Mouse (Mus musculus): Measurements from ENCODE around the gene Fcgrt. TPM values are rescaled to one million over a fixed set of nuclear protein-coding genes. Genes with fewer than 3 reads are reported as not detected.
"Not testable (repeated sequence)": the region's sequence is repeated elsewhere in the genome, so short reads cannot be mapped to it uniquely, and the experiment has no call there.

Gene Fcgrt
- polyA plus RNA-seq, 1 experiment: not detected

DNA sequence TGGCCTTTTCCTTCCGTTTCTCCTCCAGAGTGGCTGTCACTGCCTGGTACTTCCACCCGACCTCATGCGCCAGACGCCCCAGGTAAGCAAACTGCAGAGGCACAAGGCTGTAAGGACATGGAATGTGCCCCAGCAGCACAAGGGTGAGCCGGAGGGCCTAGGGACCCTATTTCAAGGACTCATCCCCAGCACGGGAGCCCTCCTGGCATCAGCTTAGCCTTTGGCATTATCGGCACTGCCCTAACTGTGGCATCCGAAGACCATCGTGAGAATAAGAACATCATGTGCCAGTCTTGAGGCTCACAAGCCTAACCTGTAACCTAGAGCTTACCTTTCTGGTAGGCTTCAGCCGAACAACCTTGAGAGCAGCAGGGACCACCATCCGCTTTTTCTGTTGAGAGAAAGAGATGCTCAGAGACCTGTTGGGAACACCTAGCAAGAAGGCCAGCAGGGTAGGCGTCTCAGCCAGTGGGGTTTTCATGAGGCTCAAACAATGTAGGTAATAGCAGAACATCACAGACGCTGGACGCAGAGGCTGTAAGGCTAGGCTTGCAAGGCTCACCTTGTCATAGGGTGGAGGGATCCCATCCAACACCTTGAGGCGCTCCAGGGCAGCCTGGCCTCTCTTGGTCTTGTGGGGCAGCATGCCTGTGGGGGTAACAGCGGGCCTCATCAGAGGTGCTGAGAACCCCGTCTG lies 22.6 kb upstream of the Fcgrt start:
- TF ChIP-seq CTCF (IDR thresholded peaks at IDR 0.05; ENCODE audit: insufficient read depth, low read depth, low read length): no peak
- TF ChIP-seq POLR2A (IDR thresholded peaks at IDR 0.05; ENCODE audit: insufficient read depth, low read depth, low read length): no peak
- WGBS: 76% methylated on average over 17 of the region's 17 CpGs
- Histone ChIP-seq H3K27ac (ENCODE audit: insufficient read depth, low read depth, low read length) (no peak overlapping the region), H3K4me1 (ENCODE audit: control insufficient read depth, insufficient read depth, low read length) (peaks cover 29% of the 10 kb centered on the region), H3K4me3 (ENCODE audit: insufficient read depth, low read depth, low read length) (no peak overlapping the region)

- not testable (repeated sequence) for H3K27ac ChIP-seq (ENCODE audit: insufficient read depth, low read depth, low read length); H3K4me3 ChIP-seq (ENCODE audit: insufficient read depth, low read depth, low read length)
- 65% methylated on average over 5 of the region's 5 CpGs for WGBS
- H3K4me1 ChIP-seq (ENCODE audit: control insufficient read depth, insufficient read depth, low read length): peaks cover 29% of the 10 kb centered on the region
These were observed 22.0 kb upstream of the Fcgrt start for GRCm38 (mm10) chr7:45125649-45126048.

- no peak overlapping the region for H3K4me3 ChIP-seq (ENCODE audit: insufficient read depth, low read depth, low read length)
- no peak for TF ChIP-seq POLR2A (IDR thresholded peaks at IDR 0.05; ENCODE audit: insufficient read depth, low read depth, low read length)
- TF ChIP-seq CTCF (IDR thresholded peaks at IDR 0.05; ENCODE audit: insufficient read depth, low read depth, low read length): no peak
- peaks cover 29% of the 10 kb centered on the region for H3K4me1 ChIP-seq (ENCODE audit: control insufficient read depth, insufficient read depth, low read length)
- 39% methylated on average over 7 of the region's 7 CpGs for WGBS
- no peak overlapping the region for H3K27ac ChIP-seq (ENCODE audit: insufficient read depth, low read depth, low read length)
These were observed 21.5 kb upstream of the Fcgrt start for GRCm38 (mm10) chr7:45125144-45125600.

GRCm38 (mm10) chr7:45124224-45125143 lies 20.8 kb upstream of the Fcgrt start, which contains the start of gene Rps11:
Rps11 (minus strand) TSS chr7:45124439.
- 1% methylated on average over 59 of the region's 59 CpGs for WGBS
- TF ChIP-seq POLR2A (IDR thresholded peaks at IDR 0.05; ENCODE audit: insufficient read depth, low read depth, low read length) (peak; percentile 75), CTCF (IDR thresholded peaks at IDR 0.05; ENCODE audit: insufficient read depth, low read depth, low read length) (no peak)
- Histone ChIP-seq H3K4me1 (ENCODE audit: control insufficient read depth, insufficient read depth, low read length) (peaks cover 27% of the 10 kb centered on the region), H3K27ac (ENCODE audit: insufficient read depth, low read depth, low read length) (peak within 1 kb of the TSS; percentile 63), H3K4me3 (ENCODE audit: insufficient read depth, low read depth, low read length) (peak within 1 kb of the TSS; percentile 74)

DNA sequence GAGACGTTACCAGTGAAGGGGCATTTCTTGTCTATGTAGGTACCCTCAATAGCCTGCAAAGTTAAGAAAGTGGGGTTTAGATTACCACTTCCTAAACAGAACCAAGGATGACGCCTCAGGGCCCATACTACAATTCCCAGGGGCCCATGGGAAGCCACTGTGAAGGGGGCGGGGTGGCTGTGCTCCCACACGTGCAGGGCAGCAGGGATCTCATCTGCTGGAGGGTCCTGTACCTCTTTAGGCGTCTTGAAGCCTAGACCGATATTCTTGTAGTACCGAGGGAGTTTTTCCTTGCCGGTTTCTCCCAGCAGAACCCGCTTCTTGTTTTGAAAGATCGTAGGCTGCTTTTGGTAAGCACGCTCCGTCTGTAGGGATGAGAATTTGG lies 19.5 kb upstream of the Fcgrt start:
- no peak for TF ChIP-seq CTCF (IDR thresholded peaks at IDR 0.05; ENCODE audit: insufficient read depth, low read depth, low read length)
- no peak for TF ChIP-seq POLR2A (IDR thresholded peaks at IDR 0.05; ENCODE audit: insufficient read depth, low read depth, low read length)
- H3K4me1 ChIP-seq (ENCODE audit: control insufficient read depth, insufficient read depth, low read length): peaks cover 22% of the 10 kb centered on the region
- H3K27ac ChIP-seq (ENCODE audit: insufficient read depth, low read depth, low read length): no peak overlapping the region
- peak overlapping the region; percentile 74 for H3K4me3 ChIP-seq (ENCODE audit: insufficient read depth, low read depth, low read length)
- 16% methylated on average over 12 of the region's 12 CpGs for WGBS

DNA sequence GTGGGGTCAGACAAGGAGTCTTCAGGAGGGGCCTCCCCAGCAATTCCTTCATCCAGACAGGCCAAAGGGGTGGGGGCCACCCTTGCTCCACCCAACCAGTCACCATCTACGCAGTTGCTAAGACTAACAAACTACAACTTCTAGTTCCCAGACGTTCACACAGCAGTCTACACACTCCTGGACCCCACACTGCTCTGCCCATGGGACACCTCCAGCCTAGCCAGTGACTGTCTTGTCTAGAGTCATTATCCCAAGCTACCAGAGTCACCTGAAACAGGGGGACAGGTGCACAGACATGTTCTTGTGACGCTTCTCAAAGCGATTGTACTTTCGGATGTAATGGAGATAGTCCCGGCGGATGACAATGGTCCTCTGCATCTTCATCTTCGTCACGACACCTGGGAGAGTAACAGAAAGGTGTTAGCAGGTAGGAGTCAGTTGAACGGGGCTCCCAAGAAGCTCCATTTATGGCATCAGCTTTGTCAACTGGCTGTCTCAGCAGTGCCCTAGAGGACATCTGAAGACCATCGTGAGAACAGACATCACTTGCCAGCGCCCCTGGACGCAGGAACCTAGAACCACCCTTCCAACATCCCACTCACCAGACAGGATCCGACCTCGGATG lies 19.0 kb upstream of the Fcgrt start:
- H3K4me3 ChIP-seq (ENCODE audit: insufficient read depth, low read depth, low read length): peak overlapping the region; percentile 74
- 82% methylated on average over 15 of the region's 15 CpGs for WGBS

DNA sequence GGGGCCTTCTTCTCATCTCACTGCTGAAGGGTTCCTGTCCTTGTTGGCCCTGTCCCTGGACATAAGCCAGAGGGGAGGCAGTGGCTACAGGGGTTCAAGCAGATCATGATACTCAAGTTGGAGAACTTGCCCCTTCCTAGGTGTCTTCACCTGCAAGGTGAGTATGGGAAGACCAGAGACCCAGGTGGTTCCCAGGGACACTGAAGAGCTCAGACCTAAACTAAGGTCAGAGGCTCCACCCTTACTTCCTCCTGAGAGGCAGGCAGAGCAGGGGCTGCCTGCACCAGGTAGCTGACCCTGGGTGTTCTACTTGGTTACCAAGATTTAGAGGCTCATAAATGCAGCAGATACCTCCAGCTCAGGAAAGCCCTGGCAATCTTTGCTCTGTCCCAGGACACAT lies 18.3 kb upstream of the Fcgrt start:
- peaks cover 18% of the 10 kb centered on the region for H3K4me1 ChIP-seq (ENCODE audit: control insufficient read depth, insufficient read depth, low read length)
- TF ChIP-seq POLR2A (IDR thresholded peaks at IDR 0.05; ENCODE audit: insufficient read depth, low read depth, low read length) (no peak), CTCF (IDR thresholded peaks at IDR 0.05; ENCODE audit: insufficient read depth, low read depth, low read length) (no peak)
- peak overlapping the region; percentile 20; the same call in 1 of the 2 replicates for H3K27ac ChIP-seq (ENCODE audit: insufficient read depth, low read depth, low read length)
- H3K4me3 ChIP-seq (ENCODE audit: insufficient read depth, low read depth, low read length): no peak overlapping the region

More for the DNA sequence above, 19.0 kb upstream of the Fcgrt start:
- TF ChIP-seq POLR2A (IDR thresholded peaks at IDR 0.05; ENCODE audit: insufficient read depth, low read depth, low read length) (no peak), CTCF (IDR thresholded peaks at IDR 0.05; ENCODE audit: insufficient read depth, low read depth, low read length) (no peak)
- H3K4me1 ChIP-seq (ENCODE audit: control insufficient read depth, insufficient read depth, low read length): peaks cover 22% of the 10 kb centered on the region
- H3K27ac ChIP-seq (ENCODE audit: insufficient read depth, low read depth, low read length): no peak overlapping the region

DNA sequence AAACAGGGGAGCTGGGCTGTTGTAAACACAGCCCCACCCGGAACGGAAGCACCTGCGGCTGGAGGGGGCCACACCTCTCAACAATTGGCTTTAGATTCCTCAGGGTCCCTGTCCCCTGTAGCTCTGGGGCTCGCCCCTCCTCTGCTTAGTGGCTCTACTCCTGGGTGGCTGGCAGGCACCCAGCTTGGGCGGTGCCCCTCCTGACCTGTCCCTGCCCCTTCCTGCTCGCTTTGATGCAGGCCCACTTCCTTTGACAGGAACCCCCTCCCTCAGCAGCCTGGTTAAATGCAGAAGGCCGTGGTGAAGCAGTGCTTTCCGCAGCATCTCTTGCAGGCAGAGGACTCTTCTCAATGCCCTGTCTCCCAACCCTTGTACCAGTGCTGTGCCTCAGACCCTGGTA lies 17.8 kb upstream of the Fcgrt start:
- H3K4me1 ChIP-seq (ENCODE audit: control insufficient read depth, insufficient read depth, low read length): peaks cover 12% of the 10 kb centered on the region
- TF ChIP-seq POLR2A (IDR thresholded peaks at IDR 0.05; ENCODE audit: insufficient read depth, low read depth, low read length) (no peak), CTCF (IDR thresholded peaks at IDR 0.05; ENCODE audit: insufficient read depth, low read depth, low read length) (no peak)
- WGBS: 58% methylated on average over 8 of the region's 8 CpGs
- H3K4me3 ChIP-seq (ENCODE audit: insufficient read depth, low read depth, low read length): no peak overlapping the region
- 0 out of 2 replicates have a peak overlapping the region, but pooled peaks have one; percentile 20 for H3K27ac ChIP-seq (ENCODE audit: insufficient read depth, low read depth, low read length)
